Mouse (Mus musculus): ENCODE data around the gene S100a1. TPM values are rescaled to one million over a fixed set of nuclear protein-coding genes. Genes with fewer than 3 reads are reported as not detected.

The S100a1 gene
- polyA plus RNA-seq, 1 experiment from 2014 or later: 386 TPM

- DNase-seq (ENCODE audit: low spot score): no peak
- no peak for TF ChIP-seq CTCF (IDR thresholded peaks at IDR 0.05; ENCODE audit: low read depth)
- TF ChIP-seq EP300 (optimal IDR thresholded peaks at IDR 0.05): no peak
Observed at GRCm38 (mm10) chr3:90531713-90532112, 17.5 kb upstream of the S100a1 start.

GRCm38 (mm10) chr3:90527291-90527873, 13.2 kb upstream of the S100a1 start:
- Histone ChIP-seq H3K9me3 (ENCODE audit: control insufficient read depth, low read length) (no peaks in the 10 kb centered on the region), H3K4me1 (replicated peaks; ENCODE audit: control insufficient read depth, insufficient read depth) (no peaks in the 10 kb centered on the region; the same call in 1 of the 2 replicates), H3K27ac (replicated peaks) (peak overlapping the region; percentile 88), H3K4me3 (ENCODE audit: low read depth, low read length) (peak overlapping the region; percentile 37), H3K9ac (ENCODE audit: low read length) (peak overlapping the region; percentile 51), H3K4me2 (replicated peaks; ENCODE audit: low read depth) (peak overlapping the region; percentile 46), H3K27me3 (ENCODE audit: control insufficient read depth, insufficient read depth, low read length) (no peaks in the 10 kb centered on the region), H3K36me3 (ENCODE audit: control insufficient read depth, insufficient read depth, low read length) (no peaks in the 10 kb centered on the region)
- no peak for TF ChIP-seq CTCF (IDR thresholded peaks at IDR 0.05; ENCODE audit: low read depth)
- no peak for TF ChIP-seq EP300 (optimal IDR thresholded peaks at IDR 0.05)
- WGBS: 68% methylated on average over 7 of the region's 7 CpGs
- no peak for DNase-seq (ENCODE audit: low spot score)
- no peak for ATAC-seq (ENCODE audit: low FRiP score, low TSS enrichment)

More at GRCm38 (mm10) chr3:90531713-90532112, 17.5 kb upstream of the S100a1 start:
- peak overlapping the region; percentile 61; the same call in 1 of the 2 replicates for H3K27ac ChIP-seq (replicated peaks)
- H3K9me3 ChIP-seq (ENCODE audit: control insufficient read depth, low read length): no peaks in the 10 kb centered on the region
- no peak overlapping the region for H3K4me2 ChIP-seq (replicated peaks; ENCODE audit: low read depth)
- H3K36me3 ChIP-seq (ENCODE audit: control insufficient read depth, insufficient read depth, low read length): no peaks in the 10 kb centered on the region
- no peak for ATAC-seq (ENCODE audit: low FRiP score, low TSS enrichment)
- no peaks in the 10 kb centered on the region for H3K27me3 ChIP-seq (ENCODE audit: control insufficient read depth, insufficient read depth, low read length)
- no peaks in the 10 kb centered on the region for H3K4me1 ChIP-seq (replicated peaks; ENCODE audit: control insufficient read depth, insufficient read depth)
- 51% methylated on average over 5 of the region's 5 CpGs for WGBS
- no peak overlapping the region for H3K9ac ChIP-seq (ENCODE audit: low read length)
- H3K4me3 ChIP-seq (ENCODE audit: low read depth, low read length): no peak overlapping the region

GRCm38 (mm10) chr3:90526580-90526979, 12.4 kb upstream of the S100a1 start, which contains the start of gene S100a14:
TSS of gene S100a14 (plus strand) at chr3:90526856.
- 31% methylated on average over 5 of the region's 5 CpGs for WGBS
- ATAC-seq (ENCODE audit: low FRiP score, low TSS enrichment) (peak; percentile 94), DNase-seq (ENCODE audit: low spot score) (peak; percentile 82)
- peak within 1 kb of the TSS; percentile 37 for H3K4me3 ChIP-seq (ENCODE audit: low read depth, low read length)
- H3K27me3 ChIP-seq (ENCODE audit: control insufficient read depth, insufficient read depth, low read length): no peaks in the 10 kb centered on the region
- H3K9me3 ChIP-seq (ENCODE audit: control insufficient read depth, low read length): no peaks in the 10 kb centered on the region
- H3K4me1 ChIP-seq (replicated peaks; ENCODE audit: control insufficient read depth, insufficient read depth): no peaks in the 10 kb centered on the region; the same call in 1 of the 2 replicates
- H3K9ac ChIP-seq (ENCODE audit: low read length): peak within 1 kb of the TSS; percentile 51
- no peaks in the 10 kb centered on the region for H3K36me3 ChIP-seq (ENCODE audit: control insufficient read depth, insufficient read depth, low read length)
- peak within 1 kb of the TSS; percentile 88 for H3K27ac ChIP-seq (replicated peaks)
- peak within 1 kb of the TSS; percentile 46 for H3K4me2 ChIP-seq (replicated peaks; ENCODE audit: low read depth)
- TF ChIP-seq EP300 (optimal IDR thresholded peaks at IDR 0.05): no peak

GRCm38 (mm10) chr3:90526076-90526475, 11.9 kb upstream of the S100a1 start:
- Histone ChIP-seq H3K27me3 (ENCODE audit: control insufficient read depth, insufficient read depth, low read length) (no peaks in the 10 kb centered on the region), H3K4me3 (ENCODE audit: low read depth, low read length) (no peak overlapping the region), H3K36me3 (ENCODE audit: control insufficient read depth, insufficient read depth, low read length) (no peaks in the 10 kb centered on the region), H3K27ac (replicated peaks) (peak overlapping the region; percentile 88), H3K9me3 (ENCODE audit: control insufficient read depth, low read length) (no peaks in the 10 kb centered on the region), H3K4me2 (replicated peaks; ENCODE audit: low read depth) (peak overlapping the region; percentile 46), H3K9ac (ENCODE audit: low read length) (peak overlapping the region; percentile 51), H3K4me1 (replicated peaks; ENCODE audit: control insufficient read depth, insufficient read depth) (no peaks in the 10 kb centered on the region; the same call in 1 of the 2 replicates)
- TF ChIP-seq CTCF (IDR thresholded peaks at IDR 0.05; ENCODE audit: low read depth): no peak
- TF ChIP-seq EP300 (optimal IDR thresholded peaks at IDR 0.05): no peak
- 54% methylated on average over 2 of the region's 2 CpGs for WGBS
- ATAC-seq (ENCODE audit: low FRiP score, low TSS enrichment): peak; percentile 57
- no peak for DNase-seq (ENCODE audit: low spot score)

- Histone ChIP-seq H3K4me3 (ENCODE audit: low read depth, low read length) (no peak overlapping the region), H3K4me2 (replicated peaks; ENCODE audit: low read depth) (no peak overlapping the region), H3K4me1 (replicated peaks; ENCODE audit: control insufficient read depth, insufficient read depth) (no peaks in the 10 kb centered on the region; the same call in 1 of the 2 replicates), H3K36me3 (ENCODE audit: control insufficient read depth, insufficient read depth, low read length) (no peaks in the 10 kb centered on the region), H3K9ac (ENCODE audit: low read length) (no peak overlapping the region), H3K27me3 (ENCODE audit: control insufficient read depth, insufficient read depth, low read length) (no peaks in the 10 kb centered on the region), H3K9me3 (ENCODE audit: control insufficient read depth, low read length) (no peaks in the 10 kb centered on the region), H3K27ac (replicated peaks) (peak overlapping the region; percentile 88)
- 59% methylated on average over 4 of the region's 4 CpGs for WGBS
- DNase-seq (ENCODE audit: low spot score): peak; percentile 53
- peak; percentile 39; the same call in 1 of the 2 replicates for ATAC-seq (ENCODE audit: low FRiP score, low TSS enrichment)
- TF ChIP-seq EP300 (optimal IDR thresholded peaks at IDR 0.05) (peak; percentile 63), CTCF (IDR thresholded peaks at IDR 0.05; ENCODE audit: low read depth) (peak; percentile 93)
Observed at GRCm38 (mm10) chr3:90525421-90525820, 11.2 kb upstream of the S100a1 start.

GRCm38 (mm10) chr3:90517711-90518110, 3.5 kb upstream of the S100a1 start:
- WGBS: 72% methylated on average over 4 of the region's 4 CpGs
- H3K9ac ChIP-seq (ENCODE audit: low read length): no peak overlapping the region
- H3K27ac ChIP-seq (replicated peaks): no peak overlapping the region
- TF ChIP-seq EP300 (optimal IDR thresholded peaks at IDR 0.05) (no peak), CTCF (IDR thresholded peaks at IDR 0.05; ENCODE audit: low read depth) (no peak)
- H3K27me3 ChIP-seq (ENCODE audit: control insufficient read depth, insufficient read depth, low read length): no peaks in the 10 kb centered on the region
- H3K4me3 ChIP-seq (ENCODE audit: low read depth, low read length): no peak overlapping the region
- ATAC-seq (ENCODE audit: low FRiP score, low TSS enrichment) (no peak), DNase-seq (ENCODE audit: low spot score) (no peak)
- no peak overlapping the region for H3K4me2 ChIP-seq (replicated peaks; ENCODE audit: low read depth)
- H3K36me3 ChIP-seq (ENCODE audit: control insufficient read depth, insufficient read depth, low read length): no peaks in the 10 kb centered on the region
- no peaks in the 10 kb centered on the region for H3K9me3 ChIP-seq (ENCODE audit: control insufficient read depth, low read length)
- no peaks in the 10 kb centered on the region; the same call in 1 of the 2 replicates for H3K4me1 ChIP-seq (replicated peaks; ENCODE audit: control insufficient read depth, insufficient read depth)

All from stomach, postnatal 0 days (tissue).